Mouse (Mus musculus) E14TG2a.4 (cell line): ENCODE data around the gene Tmem262.

Experiments used
- H3K27me3 ChIP-seq: 2 replicates; pipeline ENCODE4 v1.6.1; 2014; ENCODE audit warnings: low read length, control low read depth; ENCODE audit not compliant: insufficient read depth
- H3K36me3 ChIP-seq: 2 replicates; pipeline ENCODE4 v1.6.1; 2014; ENCODE audit warnings: low read length, control low read depth; ENCODE audit not compliant: insufficient read depth
- H3K4me1 ChIP-seq: replicated peaks from 2 replicates; pipeline ENCODE4 v1.6.1; 2014; ENCODE audit warnings: low read depth, low read length, control low read depth
- H3K4me3 ChIP-seq: replicated peaks from 2 replicates; pipeline ENCODE4 v1.5.1; 2014; ENCODE audit warnings: mild to moderate bottlenecking, low read length
- H3K9me3 ChIP-seq: 2 replicates; pipeline ENCODE4 v1.6.1; 2014; ENCODE audit warnings: low read length, control low read depth
- CTCF ChIP-seq: conservative IDR thresholded peaks from 2 replicates; pipeline ENCODE4 v1.5.1; 2014; ENCODE audit warnings: low read length
- NANOG ChIP-seq: IDR thresholded peaks from 2 replicates; pipeline ENCODE4 v1.6.1; 2014; ENCODE audit warnings: borderline replicate concordance, low read length, mixed read lengths
- POU5F1 ChIP-seq: IDR thresholded peaks from 2 replicates; pipeline ENCODE4 v1.6.1; 2014; ENCODE audit warnings: low read length, borderline replicate concordance

Tmem262 gene

GRCm38 (mm10) chr19:6082156-6082555, 2.3 kb downstream of the Tmem262 start, which contains the start of gene Gm28374:
TSS of gene Gm28374 (minus strand) at chr19:6082256.
- Histone ChIP-seq H3K9me3 (no peaks in the 10 kb centered on the region), H3K4me1 (peaks cover 63% of the 10 kb centered on the region), H3K36me3 (peaks cover 67% of the 10 kb centered on the region), H3K27me3 (no peaks in the 10 kb centered on the region), H3K4me3 (no peak within 1 kb of the TSS; the same call in 1 of the 2 replicates)
- no peak for TF ChIP-seq CTCF
- TF ChIP-seq POU5F1 = no peak
- TF ChIP-seq NANOG = no peak

- Histone ChIP-seq H3K4me3 (peak within 1 kb of the TSS; percentile 97), H3K9me3 (no peaks in the 10 kb centered on the region), H3K36me3 (peaks cover 82% of the 10 kb centered on the region), H3K27me3 (no peaks in the 10 kb centered on the region), H3K4me1 (peaks cover 79% of the 10 kb centered on the region)
- no peak for TF ChIP-seq NANOG
- TF ChIP-seq CTCF = no peak
- no peak for TF ChIP-seq POU5F1
These were observed 4.8 kb downstream of the Tmem262 start, which contains the start of the genes Zfpl1 and Cdca5 for GRCm38 (mm10) chr19:6084478-6085248. TSS of gene Zfpl1 (minus strand) at chr19:6084956. TSS of gene Cdca5 (plus strand) at chr19:6084983.

GRCm38 (mm10) chr19:6085417-6085879, 5.6 kb downstream of the Tmem262 start:
- Histone ChIP-seq H3K4me3 (peak overlapping the region; percentile 97), H3K36me3 (peaks cover 82% of the 10 kb centered on the region), H3K4me1 (peaks cover 79% of the 10 kb centered on the region), H3K9me3 (no peaks in the 10 kb centered on the region), H3K27me3 (no peaks in the 10 kb centered on the region)
- TF ChIP-seq POU5F1 = peak; percentile 38; the same call in 1 of the 2 replicates
- TF ChIP-seq CTCF = no peak

GRCm38 (mm10) chr19:6088841-6089240, 9.0 kb downstream of the Tmem262 start:
- TF ChIP-seq CTCF (no peak), NANOG (no peak), POU5F1 (no peak)
- Histone ChIP-seq H3K27me3 (no peaks in the 10 kb centered on the region), H3K4me3 (peak overlapping the region; percentile 45; the same call in 1 of the 2 replicates), H3K9me3 (no peaks in the 10 kb centered on the region), H3K36me3 (peaks cover 82% of the 10 kb centered on the region), H3K4me1 (peaks cover 84% of the 10 kb centered on the region)

GRCm38 (mm10) chr19:6094119-6094518, 14.3 kb downstream of the Tmem262 start, which contains the start of gene AC131692.1:
TSS of gene AC131692.1 (plus strand) at chr19:6094419.
- no peaks in the 10 kb centered on the region for H3K27me3 ChIP-seq
- H3K9me3 ChIP-seq = no peaks in the 10 kb centered on the region
- peaks cover 71% of the 10 kb centered on the region for H3K4me1 ChIP-seq
- no peak for TF ChIP-seq NANOG
- H3K4me3 ChIP-seq = no peak within 1 kb of the TSS
- peaks cover 99% of the 10 kb centered on the region for H3K36me3 ChIP-seq

GRCm38 (mm10) chr19:6097847-6098246, 18.0 kb downstream of the Tmem262 start:
- H3K4me1 ChIP-seq = peaks cover 64% of the 10 kb centered on the region
- peaks cover 81% of the 10 kb centered on the region for H3K36me3 ChIP-seq

GRCm38 (mm10) chr19:6101186-6101585, 21.4 kb downstream of the Tmem262 start:
- H3K27me3 ChIP-seq = no peaks in the 10 kb centered on the region
- H3K9me3 ChIP-seq = no peaks in the 10 kb centered on the region
- TF ChIP-seq CTCF (no peak), POU5F1 (no peak), NANOG (no peak)
- H3K36me3 ChIP-seq = peaks cover 62% of the 10 kb centered on the region
- H3K4me3 ChIP-seq = no peak overlapping the region
- peaks cover 51% of the 10 kb centered on the region for H3K4me1 ChIP-seq

More at GRCm38 (mm10) chr19:6097847-6098246, 18.0 kb downstream of the Tmem262 start:
- Histone ChIP-seq H3K9me3 (no peaks in the 10 kb centered on the region), H3K4me3 (no peak overlapping the region), H3K27me3 (no peaks in the 10 kb centered on the region)
- TF ChIP-seq CTCF (no peak), POU5F1 (no peak), NANOG (no peak)

GRCm38 (mm10) chr19:6102169-6102853, 22.5 kb downstream of the Tmem262 start:
- no peak for TF ChIP-seq CTCF
- TF ChIP-seq NANOG = no peak
- no peak for TF ChIP-seq POU5F1
- H3K36me3 ChIP-seq = peaks cover 59% of the 10 kb centered on the region
- H3K4me3 ChIP-seq = no peak overlapping the region
- H3K27me3 ChIP-seq = no peaks in the 10 kb centered on the region
- H3K9me3 ChIP-seq = no peaks in the 10 kb centered on the region
- H3K4me1 ChIP-seq = peaks cover 53% of the 10 kb centered on the region
